Mouse (Mus musculus): ENCODE measurements around the gene Olfr951.

Olfr951 gene

GRCm38 (mm10) chr9:39387110-39387509 lies at the start of gene Olfr951:
Gene Olfr951 (plus strand): TSS chr9:39387410.
- DNase-seq: no peak

GRCm38 (mm10) chr9:39427048-39427447 lies 39.8 kb downstream of the Olfr951 start, which contains the start of gene Olfr952:
Gene Olfr952 (minus strand): TSS chr9:39427148.
- no peak for DNase-seq

Measured in cerebellum, adult 9-11 months (tissue).